Comparison of ENCODE assay signal across 13 mouse cellular contexts in the genomic region with DNA sequence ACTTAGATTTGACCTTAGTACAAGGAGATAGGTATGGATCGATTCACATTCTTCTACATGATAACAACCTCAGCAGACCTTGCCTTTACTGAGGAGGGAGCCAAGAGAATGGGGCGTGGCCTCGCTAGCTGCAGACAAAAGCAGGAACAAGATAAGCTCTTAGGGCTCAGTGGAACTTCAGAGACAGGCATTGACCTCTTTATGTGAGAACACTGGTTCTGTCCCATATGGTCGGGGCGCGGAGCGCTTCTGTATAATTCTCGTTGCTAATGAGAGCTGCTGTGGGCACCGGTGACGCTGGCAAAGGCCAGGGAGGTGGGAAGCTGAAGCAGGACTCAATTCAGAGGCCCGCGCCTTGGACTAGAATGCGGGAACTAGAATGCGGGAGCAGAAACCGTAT. TPM values are rescaled to one million over a fixed set of nuclear protein-coding genes. Genes with fewer than 3 reads are reported as not detected.
DNase-seq lines count a peak whose midpoint lies in the region; ATAC-seq and TF ChIP-seq lines count a peak whose summit lies in the region.
"Had no signal": no experiment of that assay in that cellular context is flagged by ENCODE, and none has a peak within 500 bp of the region (broad histone marks: within the 10 kb centered on the region; RNA-seq: fewer than 3 reads in every experiment).

No protein-coding gene starts in this region.

- no peak overlapping the region for H3K27ac ChIP-seq in midbrain, embryonic 12.5 days (replicated peaks)
- H3K27ac ChIP-seq in midbrain, embryonic 14.5 days (replicated peaks; ENCODE audit: low read depth, low read length) = no peak overlapping the region
- 0 out of 2 replicates have a peak overlapping the region, but pooled peaks have one; percentile 25 for H3K27ac ChIP-seq in liver, embryonic 11.5 days (ENCODE audit: low read depth, low read length)
- peak overlapping the region; percentile 13; the same call in 1 of the 2 replicates for H3K27ac ChIP-seq in stomach, postnatal 0 days (replicated peaks)
- H3K27ac ChIP-seq: hindbrain, embryonic 14.5 days; kidney, postnatal 0 days; limb, embryonic 12.5 days had no signal

- H3K36me3 ChIP-seq in midbrain, embryonic 12.5 days = no peaks in the 10 kb centered on the region
- H3K36me3 ChIP-seq in midbrain, embryonic 14.5 days (ENCODE audit: control insufficient read depth, insufficient read depth, low read length) = no peaks in the 10 kb centered on the region
- H3K36me3 ChIP-seq in liver, embryonic 11.5 days (ENCODE audit: control insufficient read depth, insufficient read depth, low read length) = no peaks in the 10 kb centered on the region
- no peaks in the 10 kb centered on the region for H3K36me3 ChIP-seq in stomach, postnatal 0 days (ENCODE audit: control insufficient read depth, insufficient read depth, low read length)
- H3K36me3 ChIP-seq: limb, embryonic 12.5 days had no signal

- no peak for TF ChIP-seq EP300 in stomach, postnatal 0 days (optimal IDR thresholded peaks at IDR 0.05)

- intact Hi-C loops in heart, postnatal 14 days (cut with DNase I) = loop anchor here (5.0 to 10.0 kb wide), 4 partner anchors 244 to 1104 kb away; a partner anchor contains a TSS

- DNase-seq in heart, adult 11 months = peak; percentile 85
- DNase-seq in heart, postnatal 14 days = no peak
- DNase-seq in midbrain, embryonic 14.5 days = no peak
- DNase-seq in liver, embryonic 11.5 days (ENCODE audit: low spot score) = no peak
- peak; percentile 49 for DNase-seq in stomach, postnatal 0 days (ENCODE audit: low spot score)
- DNase-seq in lung, adult 18-20 months = no peak
- no peak for DNase-seq in kidney, postnatal 4 days
- DNase-seq: spleen, adult 18-20 months had no signal

- H3K4me1 ChIP-seq in midbrain, embryonic 12.5 days = peaks cover 3% of the 10 kb centered on the region; the same call in 1 of the 2 replicates
- no peaks in the 10 kb centered on the region for H3K4me1 ChIP-seq in midbrain, embryonic 14.5 days (ENCODE audit: control insufficient read depth, insufficient read depth, low read length)
- peaks cover 15% of the 10 kb centered on the region for H3K4me1 ChIP-seq in liver, embryonic 11.5 days (replicated peaks; ENCODE audit: control insufficient read depth, insufficient read depth, low read length)
- H3K4me1 ChIP-seq in stomach, postnatal 0 days (replicated peaks; ENCODE audit: control insufficient read depth, insufficient read depth) = no peaks in the 10 kb centered on the region

- WGBS in midbrain, embryonic 12.5 days = 36% methylated on average over 15 of the region's 15 CpGs
- WGBS in midbrain, embryonic 14.5 days = 33% methylated on average over 15 of the region's 15 CpGs
- 22% methylated on average over 15 of the region's 15 CpGs for WGBS in liver, embryonic 11.5 days
- WGBS in stomach, postnatal 0 days = 35% methylated on average over 15 of the region's 15 CpGs

- no peak overlapping the region for H3K9ac ChIP-seq in midbrain, embryonic 12.5 days (replicated peaks)
- no peak overlapping the region; the same call in 1 of the 2 replicates for H3K9ac ChIP-seq in midbrain, embryonic 14.5 days (replicated peaks; ENCODE audit: low read length)
- H3K9ac ChIP-seq in liver, embryonic 11.5 days (ENCODE audit: low read depth, low read length) = no peak overlapping the region
- no peak overlapping the region for H3K9ac ChIP-seq in stomach, postnatal 0 days (ENCODE audit: low read length)
- H3K9ac ChIP-seq: hindbrain, embryonic 14.5 days; limb, embryonic 12.5 days had no signal

- ATAC-seq in midbrain, embryonic 12.5 days (ENCODE audit: low FRiP score, low read depth) = no peak
- ATAC-seq in midbrain, embryonic 14.5 days (ENCODE audit: low FRiP score, low TSS enrichment) = no peak
- peak; percentile 64 for ATAC-seq in liver, embryonic 11.5 days (replicated peaks; ENCODE audit: low FRiP score)
- peak; percentile 30; the same call in 1 of the 2 replicates for ATAC-seq in stomach, postnatal 0 days (ENCODE audit: low FRiP score, low TSS enrichment)

- no peaks in the 10 kb centered on the region for H3K9me3 ChIP-seq in midbrain, embryonic 12.5 days
- no peaks in the 10 kb centered on the region for H3K9me3 ChIP-seq in midbrain, embryonic 14.5 days (ENCODE audit: control insufficient read depth, low read length)
- no peaks in the 10 kb centered on the region for H3K9me3 ChIP-seq in liver, embryonic 11.5 days (ENCODE audit: control insufficient read depth, low read length)
- no peaks in the 10 kb centered on the region for H3K9me3 ChIP-seq in stomach, postnatal 0 days (ENCODE audit: control insufficient read depth, low read length)
- H3K9me3 ChIP-seq: limb, embryonic 12.5 days had no signal

- H3K27me3 ChIP-seq in midbrain, embryonic 12.5 days = peaks cover 32% of the 10 kb centered on the region
- H3K27me3 ChIP-seq in midbrain, embryonic 14.5 days (ENCODE audit: control insufficient read depth, insufficient read depth, low read length) = no peaks in the 10 kb centered on the region
- H3K27me3 ChIP-seq in liver, embryonic 11.5 days (replicated peaks; ENCODE audit: control insufficient read depth, insufficient read depth, low read length) = no peaks in the 10 kb centered on the region
- H3K27me3 ChIP-seq in stomach, postnatal 0 days (ENCODE audit: control insufficient read depth, insufficient read depth, low read length) = no peaks in the 10 kb centered on the region

- TF ChIP-seq CTCF in stomach, postnatal 0 days (IDR thresholded peaks at IDR 0.05; ENCODE audit: low read depth) = no peak

- H3K4me3 ChIP-seq in midbrain, embryonic 12.5 days = no peak overlapping the region
- no peak overlapping the region for H3K4me3 ChIP-seq in midbrain, embryonic 14.5 days (replicated peaks; ENCODE audit: low read depth, low read length)
- peak overlapping the region; percentile 36 for H3K4me3 ChIP-seq in liver, embryonic 11.5 days (ENCODE audit: low read depth, low read length)
- H3K4me3 ChIP-seq in stomach, postnatal 0 days (ENCODE audit: low read depth, low read length) = no peak overlapping the region
- H3K4me3 ChIP-seq: limb, embryonic 12.5 days; myocyte had no signal

- 0 out of 2 replicates have a peak overlapping the region, but pooled peaks have one; percentile 21 for H3K4me2 ChIP-seq in midbrain, embryonic 12.5 days (replicated peaks)
- no peak overlapping the region for H3K4me2 ChIP-seq in midbrain, embryonic 14.5 days (ENCODE audit: low read length)
- peak overlapping the region; percentile 68 for H3K4me2 ChIP-seq in liver, embryonic 11.5 days
- H3K4me2 ChIP-seq in stomach, postnatal 0 days (replicated peaks; ENCODE audit: low read depth) = no peak overlapping the region
- H3K4me2 ChIP-seq: hindbrain, embryonic 14.5 days; limb, embryonic 12.5 days had no signal

RNA-seq across cellular contexts. Expression of a gene that starts 44.0 kb away (rescaled TPM):
- 1 to 10 TPM; 2.1 to 3.0 TPM for total RNA-seq in heart, postnatal 14 days (2021)
- 59.5 and 77.2 TPM in 2 replicates for polyA plus RNA-seq in midbrain, embryonic 12.5 days (2016; fragmentation: Nextera tagmentation; extraction: Ambion mirVana)
- polyA plus RNA-seq in midbrain, embryonic 14.5 days (2014; fragmentation: Nextera tagmentation; extraction: Ambion mirVana) = 36.8 and 104 TPM in 2 replicates
- 0.51 TPM in 1 of 2 replicates, not detected in the other for polyA plus RNA-seq in liver, embryonic 11.5 days (2014; fragmentation: Nextera tagmentation; extraction: Ambion mirVana)
- 1.0 TPM in 2 replicates for polyA plus RNA-seq in stomach, postnatal 0 days (2015; fragmentation: Nextera tagmentation; extraction: Ambion mirVana)

Comparison
In these comparisons a context has a peak if more than half of its experiments do, and no peak if none do; other contexts are left out.
1. DNase-seq: peak in heart, adult 11 months (single experiment) and stomach, postnatal 0 days (single experiment); none in heart, postnatal 14 days (0 of 2), midbrain, embryonic 14.5 days (single experiment), liver, embryonic 11.5 days (single experiment), lung, adult 18-20 months (0 of 2) and kidney, postnatal 4 days (0 of 2).
2. H3K4me2 ChIP-seq: peak in midbrain, embryonic 12.5 days (single experiment) and liver, embryonic 11.5 days (single experiment); none in midbrain, embryonic 14.5 days (single experiment) and stomach, postnatal 0 days (single experiment).
3. ATAC-seq: peak in liver, embryonic 11.5 days (single experiment) and stomach, postnatal 0 days (single experiment); none in midbrain, embryonic 12.5 days (single experiment) and midbrain, embryonic 14.5 days (single experiment).
4. H3K27ac ChIP-seq: peak in liver, embryonic 11.5 days (single experiment) and stomach, postnatal 0 days (single experiment); none in midbrain, embryonic 12.5 days (single experiment) and midbrain, embryonic 14.5 days (single experiment).
5. RNA of a gene that starts 44.0 kb away (polyA plus RNA-seq): 36.8 to 104 TPM in midbrain, embryonic 14.5 days and 59.5 to 77.2 TPM in midbrain, embryonic 12.5 days; 1.0 TPM in stomach, postnatal 0 days and 0.51 TPM in liver, embryonic 11.5 days; every median in the first group is over 10 times any median in the second.